Mouse (Mus musculus): ENCODE data around the gene Bnipl. TPM values are rescaled to one million over a fixed set of nuclear protein-coding genes. Genes with fewer than 3 reads are reported as not detected.

The Bnipl gene
- polyA plus RNA-seq, 1 experiment from 2014 or later: not detected

Other genes starting within 250 kb of the Bnipl start
- gene Zfp687, start 235.7 kb downstream of the Bnipl start, polyA plus RNA-seq (2015; fragmentation: Nextera tagmentation; extraction: Ambion mirVana): 15.9 and 22.0 TPM in 2 replicates
- 267 and 288 TPM in 2 replicates for gene Psmd4, start 208.6 kb downstream of the Bnipl start, polyA plus RNA-seq (2015; fragmentation: Nextera tagmentation; extraction: Ambion mirVana)
- 13.8 and 14.5 TPM in 2 replicates for gene Pip5k1a, start 144.3 kb downstream of the Bnipl start, polyA plus RNA-seq (2015; fragmentation: Nextera tagmentation; extraction: Ambion mirVana)
- 142 and 158 TPM in 2 replicates for gene Vps72, start 140.2 kb downstream of the Bnipl start, polyA plus RNA-seq (2015; fragmentation: Nextera tagmentation; extraction: Ambion mirVana)
- 0.98 and 1.7 TPM in 2 replicates for gene Tmod4, start 126.7 kb downstream of the Bnipl start, polyA plus RNA-seq (2015; fragmentation: Nextera tagmentation; extraction: Ambion mirVana)
- 83.2 and 83.6 TPM in 2 replicates for gene Scnm1, start 117.2 kb downstream of the Bnipl start, polyA plus RNA-seq (2015; fragmentation: Nextera tagmentation; extraction: Ambion mirVana)
- gene Lysmd1, start 117.1 kb downstream of the Bnipl start, polyA plus RNA-seq (2015; fragmentation: Nextera tagmentation; extraction: Ambion mirVana): 51.9 and 52.3 TPM in 2 replicates
- gene Tnfaip8l2, start 108.8 kb downstream of the Bnipl start, polyA plus RNA-seq (2015; fragmentation: Nextera tagmentation; extraction: Ambion mirVana): 3.0 and 3.3 TPM in 2 replicates
- 15.2 and 21.8 TPM in 2 replicates for gene Sema6c, start 90.7 kb downstream of the Bnipl start, polyA plus RNA-seq (2015; fragmentation: Nextera tagmentation; extraction: Ambion mirVana)
- 2.4 and 3.0 TPM in 2 replicates for gene Gabpb2, start 33.3 kb downstream of the Bnipl start, polyA plus RNA-seq (2015; fragmentation: Nextera tagmentation; extraction: Ambion mirVana)
- gene Cdc42se1, start 22.5 kb downstream of the Bnipl start, polyA plus RNA-seq (2015; fragmentation: Nextera tagmentation; extraction: Ambion mirVana): 59.1 and 61.0 TPM in 2 replicates
- 282 and 327 TPM in 2 replicates for gene Mllt11, start 19.0 kb downstream of the Bnipl start, polyA plus RNA-seq (2015; fragmentation: Nextera tagmentation; extraction: Ambion mirVana)
- 0.29 and 0.30 TPM in 2 replicates for gene Gm128, start 9.6 kb downstream of the Bnipl start, polyA plus RNA-seq (2015; fragmentation: Nextera tagmentation; extraction: Ambion mirVana)
- gene Mindy1, start 30.2 kb upstream of the Bnipl start, polyA plus RNA-seq (2015; fragmentation: Nextera tagmentation; extraction: Ambion mirVana): 35.8 and 36.3 TPM in 2 replicates
- 77.6 and 79.9 TPM in 2 replicates for gene Prune1, start 30.9 kb upstream of the Bnipl start, polyA plus RNA-seq (2015; fragmentation: Nextera tagmentation; extraction: Ambion mirVana)
- gene Anxa9, start 56.0 kb upstream of the Bnipl start, polyA plus RNA-seq (2015; fragmentation: Nextera tagmentation; extraction: Ambion mirVana): 0.35 TPM in 2 replicates
- gene Cers2, start 63.6 kb upstream of the Bnipl start, polyA plus RNA-seq (2015; fragmentation: Nextera tagmentation; extraction: Ambion mirVana): 97.4 and 102 TPM in 2 replicates
- gene Setdb1, start 106.0 kb upstream of the Bnipl start, polyA plus RNA-seq (2015; fragmentation: Nextera tagmentation; extraction: Ambion mirVana): 36.0 and 44.3 TPM in 2 replicates
- not detected in 2 replicates for gene 4930558C23Rik, start 151.6 kb upstream of the Bnipl start, polyA plus RNA-seq (2015; fragmentation: Nextera tagmentation; extraction: Ambion mirVana)
- 15.0 and 17.8 TPM in 2 replicates for gene Arnt, start 183.2 kb upstream of the Bnipl start, polyA plus RNA-seq (2015; fragmentation: Nextera tagmentation; extraction: Ambion mirVana)
- gene Ctsk, start 248.1 kb upstream of the Bnipl start, polyA plus RNA-seq (2015; fragmentation: Nextera tagmentation; extraction: Ambion mirVana): 8.4 and 10.0 TPM in 2 replicates

Measured in hindbrain, embryonic 16.5 days (tissue).